In the genomic region with DNA sequence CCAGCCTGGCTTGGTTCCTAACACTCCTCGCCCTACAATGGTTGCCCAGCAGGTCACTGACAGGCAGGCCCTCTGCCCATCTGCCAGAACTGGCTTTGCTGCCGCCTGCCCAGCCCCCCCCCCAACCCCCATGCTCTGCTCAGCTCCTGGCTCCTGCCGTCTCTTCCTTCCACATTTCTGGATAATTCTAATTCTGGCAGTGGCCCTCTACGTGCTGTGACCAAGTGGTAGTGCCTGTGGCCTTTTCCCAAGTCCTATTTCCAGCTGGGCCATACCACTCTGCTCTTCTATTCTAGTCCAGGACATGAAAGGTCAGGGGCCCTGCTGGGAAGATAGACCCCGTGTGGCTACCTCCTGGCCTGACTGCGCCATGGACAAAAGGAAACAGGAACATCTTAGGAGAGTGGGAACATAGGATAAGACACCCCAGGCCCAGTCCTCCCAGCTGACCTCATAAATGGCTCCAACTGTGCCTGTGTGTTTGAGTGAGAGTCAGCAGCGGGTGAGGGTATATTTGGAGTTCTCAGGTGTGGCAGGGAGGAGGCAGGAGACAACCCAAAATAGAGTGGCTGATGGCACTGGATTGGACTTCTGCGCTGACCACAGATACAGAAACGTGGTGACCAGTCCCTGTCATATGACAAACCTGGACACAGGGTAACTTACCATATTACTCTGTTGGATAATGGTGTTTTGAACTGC, we compare ENCODE assay signal across 15 mouse cellular contexts. TPM values are rescaled to one million over a fixed set of nuclear protein-coding genes. Genes with fewer than 3 reads are reported as not detected.
DNase-seq lines count a peak whose midpoint lies in the region; ATAC-seq lines count a peak whose summit lies in the region.
"Had no signal": no experiment of that assay in that cellular context is flagged by ENCODE, and none has a peak within 500 bp of the region (broad histone marks: within the 10 kb centered on the region; RNA-seq: fewer than 3 reads in every experiment).

No protein-coding gene starts in this region.

- intact Hi-C loops in heart, postnatal 25 days (cut with DNase I) = no loop called here
- intact Hi-C loops in left cerebral cortex, postnatal 36 days (cut with DNase I) = no loop called here

- H3K27ac ChIP-seq in heart, embryonic 12.5 days (ENCODE audit: poor library complexity, severe bottlenecking) = 0 out of 2 replicates have a peak overlapping the region, but pooled peaks have one; percentile 24
- no peak overlapping the region for H3K27ac ChIP-seq in midbrain, embryonic 11.5 days (ENCODE audit: low read depth, low read length)
- H3K27ac ChIP-seq: intestine, embryonic 15.5 days; kidney, embryonic 15.5 days; macrophage had no signal

- no peak overlapping the region for H3K4me3 ChIP-seq in heart, embryonic 12.5 days
- no peak overlapping the region for H3K4me3 ChIP-seq in midbrain, embryonic 11.5 days (ENCODE audit: low read depth, low read length)
- H3K4me3 ChIP-seq: intestine, embryonic 15.5 days; kidney, embryonic 15.5 days had no signal

- 64% methylated on average over 8 of the region's 9 CpGs for WGBS in heart, embryonic 12.5 days
- WGBS in midbrain, embryonic 11.5 days = 69% methylated on average over 9 of the region's 9 CpGs

- 0 out of 2 replicates have a peak, but pooled peaks cover 6% of the 10 kb centered on the region for H3K27me3 ChIP-seq in heart, embryonic 12.5 days (replicated peaks)
- no peaks in the 10 kb centered on the region for H3K27me3 ChIP-seq in midbrain, embryonic 11.5 days (ENCODE audit: control insufficient read depth, insufficient read depth, low read length)
- H3K27me3 ChIP-seq: intestine, embryonic 15.5 days had no signal

- no peaks in the 10 kb centered on the region for H3K9me3 ChIP-seq in heart, embryonic 12.5 days (replicated peaks)
- H3K9me3 ChIP-seq in midbrain, embryonic 11.5 days (ENCODE audit: control insufficient read depth, low read length) = no peaks in the 10 kb centered on the region
- H3K9me3 ChIP-seq: intestine, embryonic 15.5 days; kidney, embryonic 15.5 days had no signal

- H3K36me3 ChIP-seq in heart, embryonic 12.5 days = no peaks in the 10 kb centered on the region
- no peaks in the 10 kb centered on the region for H3K36me3 ChIP-seq in midbrain, embryonic 11.5 days (ENCODE audit: control insufficient read depth, insufficient read depth, low read length)
- H3K36me3 ChIP-seq: intestine, embryonic 15.5 days; kidney, embryonic 15.5 days had no signal

- no peak overlapping the region for H3K4me2 ChIP-seq in heart, embryonic 12.5 days
- H3K4me2 ChIP-seq in midbrain, embryonic 11.5 days = no peak overlapping the region
- H3K4me2 ChIP-seq: intestine, embryonic 15.5 days; kidney, embryonic 15.5 days; lung, embryonic 14.5 days had no signal

- peak; percentile 95 for DNase-seq in heart, adult 11 months
- no peak for DNase-seq in heart, postnatal 25 days (ENCODE audit: low spot score)
- DNase-seq in cerebellum, adult 9-11 months = peak; percentile 86
- no peak for DNase-seq in left cerebral cortex, postnatal 36 days (ENCODE audit: low spot score in 2 of 2)
- DNase-seq in kidney, postnatal 4 days = no peak
- DNase-seq in midbrain, embryonic 11.5 days (ENCODE audit: low spot score, missing footprints) = no peak
- DNase-seq: liver; lung, embryonic 14.5 days; midbrain, embryonic 14.5 days; thymus, postnatal 14 days had no signal

- H3K4me1 ChIP-seq in heart, embryonic 12.5 days (replicated peaks) = peaks cover 7% of the 10 kb centered on the region
- H3K4me1 ChIP-seq in midbrain, embryonic 11.5 days (ENCODE audit: control insufficient read depth, insufficient read depth, low read length) = no peaks in the 10 kb centered on the region
- H3K4me1 ChIP-seq: intestine, embryonic 15.5 days; kidney, embryonic 15.5 days had no signal

- H3K9ac ChIP-seq in heart, embryonic 12.5 days = no peak overlapping the region
- no peak overlapping the region for H3K9ac ChIP-seq in midbrain, embryonic 11.5 days (ENCODE audit: low read length)
- H3K9ac ChIP-seq: intestine, embryonic 15.5 days; kidney, embryonic 15.5 days; lung, embryonic 14.5 days had no signal

- peak; percentile 83 for ATAC-seq in cerebellum, adult (ENCODE audit: insufficient number of reproducible peaks, low FRiP score, low TSS enrichment)
- ATAC-seq in heart, embryonic 12.5 days (ENCODE audit: insufficient number of reproducible peaks, low FRiP score) = no peak
- ATAC-seq in midbrain, embryonic 11.5 days (ENCODE audit: low FRiP score) = no peak
- ATAC-seq: intestine, embryonic 15.5 days had no signal

RNA-seq across cellular contexts. Expression of a gene that starts 14.5 kb away (rescaled TPM):
- 10 to 100 TPM; 30.5 to 37.2 TPM for total RNA-seq in heart, postnatal 25 days (2021)
- 19.0 and 21.7 TPM in 2 replicates for polyA plus RNA-seq in heart, embryonic 12.5 days (2016; fragmentation: Nextera tagmentation; extraction: Ambion mirVana)
- total RNA-seq in left cerebral cortex, postnatal 36 days (2021) = under 1 TPM; 0.20 to 0.27 TPM
- polyA plus RNA-seq in midbrain, embryonic 11.5 days (2014; fragmentation: Nextera tagmentation; extraction: Ambion mirVana) = 38.7 and 45.1 TPM in 2 replicates
- polyA plus RNA-seq: macrophage had no signal

Comparison
In these comparisons a context has a peak if more than half of its experiments do, and no peak if none do; other contexts are left out.
1. DNase-seq: peak in heart, adult 11 months (single experiment) and cerebellum, adult 9-11 months (single experiment); none in heart, postnatal 25 days (single experiment), left cerebral cortex, postnatal 36 days (0 of 2), kidney, postnatal 4 days (0 of 2) and midbrain, embryonic 11.5 days (single experiment).
2. RNA of a gene that starts 14.5 kb away (total RNA-seq): 30.5 to 37.2 TPM in heart, postnatal 25 days; 0.20 to 0.27 TPM in left cerebral cortex, postnatal 36 days; every median in the first group is over 10 times any median in the second.